Mouse (Mus musculus): ENCODE results near the gene Nfkb1. TPM values are rescaled to one million over a fixed set of nuclear protein-coding genes. Genes with fewer than 3 reads are reported as not detected.

The Nfkb1 gene
- polyA plus RNA-seq, 1 experiment from 2014 or later: 16.0 TPM

DNA sequence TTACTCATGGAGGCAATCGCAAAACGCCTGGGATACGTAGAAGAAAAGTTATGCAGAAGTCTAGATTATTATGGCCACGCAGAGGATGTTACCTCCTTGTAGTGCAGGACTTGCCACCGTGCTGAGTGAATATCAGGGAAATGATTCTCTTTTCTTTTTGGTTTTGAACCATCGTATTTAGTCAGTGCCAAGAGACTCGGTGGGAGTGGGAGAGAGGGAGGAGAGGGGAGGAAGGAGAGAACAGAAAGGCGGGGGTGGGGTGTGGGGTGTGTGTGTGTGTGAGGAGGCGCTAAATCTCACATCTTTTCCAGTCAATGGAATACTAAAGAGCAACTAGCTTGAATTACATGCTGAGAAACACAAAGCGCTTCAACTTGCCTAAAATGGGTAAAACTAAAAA, 41.5 kb downstream of the Nfkb1 start:
- Histone ChIP-seq H3K27ac (no peak overlapping the region), H3K4me3 (no peak overlapping the region), H3K27me3 (ENCODE audit: insufficient read depth, poor library complexity, severe bottlenecking) (no peaks in the 10 kb centered on the region), H3K9me3 (no peaks in the 10 kb centered on the region), H3K4me1 (peaks cover 10% of the 10 kb centered on the region), H3K36me3 (peaks cover 70% of the 10 kb centered on the region)
- 81% methylated on average over 10 of the region's 10 CpGs for WGBS
- DNase-seq (ENCODE audit: low spot score): no peak

DNA sequence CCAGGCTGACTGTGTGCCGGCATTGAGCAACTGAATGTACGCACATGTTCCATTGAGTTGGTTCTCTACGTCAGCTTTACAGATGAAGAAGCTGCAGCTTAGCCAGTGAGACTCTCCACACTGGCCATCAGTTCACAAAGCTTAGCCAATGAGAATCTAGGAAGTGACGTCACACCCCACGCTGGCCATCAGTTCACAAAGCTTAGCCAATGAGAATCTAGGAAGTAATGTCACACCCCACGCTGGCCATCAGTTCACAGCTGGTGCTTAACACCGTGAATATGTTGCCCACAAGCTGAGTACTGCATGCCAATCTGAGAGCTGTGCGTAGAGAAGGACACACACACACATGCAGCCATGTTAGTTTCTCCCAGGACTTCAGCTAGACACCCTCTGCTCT, 42.8 kb downstream of the Nfkb1 start:
- DNase-seq (ENCODE audit: low spot score): no peak
- peaks cover 70% of the 10 kb centered on the region for H3K36me3 ChIP-seq
- no peak overlapping the region for H3K4me3 ChIP-seq
- 90% methylated on average over 8 of the region's 8 CpGs for WGBS
- peaks cover 7% of the 10 kb centered on the region for H3K4me1 ChIP-seq
- no peaks in the 10 kb centered on the region for H3K27me3 ChIP-seq (ENCODE audit: insufficient read depth, poor library complexity, severe bottlenecking)
- no peaks in the 10 kb centered on the region for H3K9me3 ChIP-seq
- H3K27ac ChIP-seq: no peak overlapping the region

DNA sequence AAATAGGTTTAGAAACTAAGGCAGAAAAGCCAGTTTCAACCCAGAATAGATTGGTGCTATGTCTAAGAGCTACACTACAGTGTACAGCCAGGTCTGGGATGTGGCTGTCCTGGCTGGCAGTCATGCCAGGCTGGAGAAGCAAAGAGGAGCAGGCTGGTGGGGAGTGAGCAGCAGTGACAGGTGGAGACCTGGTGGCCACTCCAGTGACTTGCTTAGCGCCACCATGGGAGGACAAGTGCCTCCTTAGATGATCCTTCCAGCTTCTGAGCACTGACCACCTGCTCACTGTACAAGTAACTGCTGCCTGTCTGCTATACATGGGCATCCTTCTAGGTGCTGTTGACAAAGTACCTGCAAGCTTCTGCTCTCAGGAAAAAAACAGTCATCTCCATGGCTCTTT, 44.7 kb downstream of the Nfkb1 start:
- WGBS: 88% methylated on average over 1 of the region's 1 CpGs
- no peaks in the 10 kb centered on the region for H3K27me3 ChIP-seq (ENCODE audit: insufficient read depth, poor library complexity, severe bottlenecking)
- peaks cover 63% of the 10 kb centered on the region for H3K36me3 ChIP-seq
- no peak overlapping the region for H3K4me3 ChIP-seq
- no peak overlapping the region for H3K27ac ChIP-seq
- no peak for DNase-seq (ENCODE audit: low spot score)
- H3K4me1 ChIP-seq: peaks cover 12% of the 10 kb centered on the region
- H3K9me3 ChIP-seq: no peaks in the 10 kb centered on the region

DNA sequence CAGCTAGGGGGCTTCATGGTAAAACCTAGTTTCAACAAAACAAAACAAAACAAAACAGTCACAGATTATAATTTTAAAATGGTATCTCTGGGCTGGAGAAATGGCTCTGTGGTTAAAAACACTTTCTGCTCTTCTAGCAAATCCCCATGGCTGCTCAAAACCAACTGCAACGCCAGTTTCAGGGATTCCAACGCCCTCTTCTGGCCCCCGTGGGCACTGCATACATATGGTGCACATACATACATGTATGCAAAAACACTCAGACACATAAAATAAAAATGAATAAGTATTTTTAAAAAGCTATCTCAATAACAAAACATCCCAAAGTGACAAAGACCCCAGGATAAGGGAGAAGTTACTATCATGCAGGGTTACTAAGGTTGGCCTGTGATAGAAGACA, 46.4 kb downstream of the Nfkb1 start:
- Histone ChIP-seq H3K27me3 (ENCODE audit: insufficient read depth, poor library complexity, severe bottlenecking) (no peaks in the 10 kb centered on the region), H3K27ac (no peak overlapping the region), H3K9me3 (no peaks in the 10 kb centered on the region), H3K4me1 (peaks cover 22% of the 10 kb centered on the region), H3K4me3 (no peak overlapping the region), H3K36me3 (peaks cover 61% of the 10 kb centered on the region)
- no peak for DNase-seq (ENCODE audit: low spot score)
- 84% methylated on average over 3 of the region's 3 CpGs for WGBS

DNA sequence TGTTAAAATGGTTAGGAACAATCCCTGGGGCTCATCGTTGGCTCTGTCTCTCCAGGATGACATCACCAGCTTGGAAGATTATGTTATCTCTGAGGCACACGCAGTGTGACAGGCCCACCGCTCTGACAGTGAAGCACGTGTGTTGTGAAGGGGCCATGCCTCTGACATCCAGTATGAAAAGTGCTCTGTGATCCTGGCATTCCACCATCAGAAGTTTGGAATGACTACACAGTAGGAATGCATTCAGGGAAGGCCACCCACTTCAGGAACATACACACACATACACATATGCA, 49.8 kb downstream of the Nfkb1 start:
- Histone ChIP-seq H3K27me3 (ENCODE audit: insufficient read depth, poor library complexity, severe bottlenecking) (no peaks in the 10 kb centered on the region), H3K9me3 (no peaks in the 10 kb centered on the region), H3K4me3 (no peak overlapping the region), H3K27ac (peak overlapping the region; percentile 68), H3K4me1 (peaks cover 36% of the 10 kb centered on the region), H3K36me3 (peaks cover 44% of the 10 kb centered on the region)
- WGBS: 18% methylated on average over 4 of the region's 4 CpGs
- DNase-seq (ENCODE audit: low spot score): peak; percentile 82

DNA sequence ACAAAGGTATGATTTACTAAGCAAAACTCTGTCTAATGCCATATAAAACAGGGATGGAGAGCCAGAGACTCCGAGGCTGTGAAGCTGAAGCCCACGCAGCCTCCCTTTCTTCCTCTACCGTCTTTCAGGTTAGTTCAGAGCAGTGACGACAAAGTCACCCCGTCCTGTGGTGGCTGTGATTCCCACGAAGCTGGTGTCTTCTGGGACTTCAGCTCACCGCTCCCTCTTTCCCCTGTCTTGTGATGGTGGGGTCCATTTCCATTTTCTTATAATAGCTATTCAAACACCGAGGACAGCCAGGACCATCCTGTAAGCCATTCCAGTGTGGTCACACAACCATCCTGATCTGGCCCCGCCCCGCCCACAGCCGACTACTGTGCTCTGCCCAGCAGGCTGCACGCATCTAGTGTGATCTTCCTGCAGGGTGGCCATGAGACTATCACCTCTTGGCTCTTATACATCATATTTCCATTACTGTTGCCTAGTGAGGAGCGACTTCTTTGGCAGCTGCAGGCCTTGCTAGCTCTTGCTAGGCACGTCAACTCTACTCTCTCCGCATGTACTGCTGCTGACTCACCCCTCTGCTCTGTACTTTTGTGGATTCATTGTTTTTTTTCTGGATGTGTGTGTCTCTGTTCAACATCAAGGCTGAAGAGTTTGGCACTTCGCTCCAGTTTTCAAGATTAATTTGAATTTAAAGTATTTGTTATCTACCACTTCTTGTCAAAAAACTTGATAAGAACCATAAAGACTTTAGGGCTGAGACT, 50.3 kb downstream of the Nfkb1 start:
- peaks cover 40% of the 10 kb centered on the region for H3K36me3 ChIP-seq
- no peaks in the 10 kb centered on the region for H3K9me3 ChIP-seq
- H3K27ac ChIP-seq: peak overlapping the region; percentile 68
- 53% methylated on average over 16 of the region's 16 CpGs for WGBS
- no peaks in the 10 kb centered on the region for H3K27me3 ChIP-seq (ENCODE audit: insufficient read depth, poor library complexity, severe bottlenecking)
- no peak for DNase-seq (ENCODE audit: low spot score)
- no peak overlapping the region for H3K4me3 ChIP-seq
- peaks cover 41% of the 10 kb centered on the region for H3K4me1 ChIP-seq

DNA sequence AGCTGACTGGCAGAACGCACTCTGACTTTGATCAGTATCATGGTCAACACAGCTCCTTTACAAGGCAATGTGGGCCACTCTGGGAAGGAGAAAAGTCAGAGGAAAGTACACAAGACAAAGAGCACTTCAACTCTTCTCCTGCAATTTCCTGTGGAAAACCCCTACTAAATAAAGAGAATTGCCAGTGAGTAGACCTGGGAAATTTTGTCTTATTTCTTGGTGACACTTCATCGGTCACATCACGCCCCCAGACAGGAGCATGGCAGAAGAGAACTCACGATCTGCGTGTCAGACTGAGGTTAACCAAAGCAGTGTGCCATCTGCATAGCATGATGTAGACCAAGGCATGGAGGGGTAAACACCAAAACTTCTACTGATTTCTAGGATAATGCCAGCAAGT, 51.1 kb downstream of the Nfkb1 start:
- Histone ChIP-seq H3K4me1 (peaks cover 50% of the 10 kb centered on the region), H3K9me3 (no peaks in the 10 kb centered on the region), H3K4me3 (no peak overlapping the region), H3K36me3 (peaks cover 32% of the 10 kb centered on the region), H3K27me3 (ENCODE audit: insufficient read depth, poor library complexity, severe bottlenecking) (no peaks in the 10 kb centered on the region), H3K27ac (no peak overlapping the region)
- no peak for DNase-seq (ENCODE audit: low spot score)
- WGBS: 85% methylated on average over 5 of the region's 5 CpGs

DNA sequence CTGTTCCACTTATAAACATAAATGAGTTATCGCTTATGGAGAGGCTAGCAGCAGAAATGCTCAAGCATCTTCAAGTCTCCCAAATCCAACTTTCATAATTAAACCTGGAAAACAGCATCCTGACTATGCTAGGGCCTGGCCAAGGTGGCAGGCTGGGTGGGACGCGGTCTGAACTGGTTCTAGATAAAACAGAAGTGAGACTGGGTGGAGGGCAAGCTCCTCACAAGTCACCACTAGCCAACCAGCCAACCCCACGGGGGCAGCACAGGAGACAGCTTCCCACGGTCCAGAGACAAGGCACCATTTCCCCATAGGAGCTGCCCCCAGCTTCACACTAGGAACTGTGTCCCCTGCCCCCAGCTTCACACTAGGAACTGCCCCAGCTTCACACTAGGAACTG, 53.8 kb downstream of the Nfkb1 start:
- Histone ChIP-seq H3K27ac (peak overlapping the region; percentile 69), H3K4me1 (peaks cover 50% of the 10 kb centered on the region)
- DNase-seq (ENCODE audit: low spot score): no peak

DNA sequence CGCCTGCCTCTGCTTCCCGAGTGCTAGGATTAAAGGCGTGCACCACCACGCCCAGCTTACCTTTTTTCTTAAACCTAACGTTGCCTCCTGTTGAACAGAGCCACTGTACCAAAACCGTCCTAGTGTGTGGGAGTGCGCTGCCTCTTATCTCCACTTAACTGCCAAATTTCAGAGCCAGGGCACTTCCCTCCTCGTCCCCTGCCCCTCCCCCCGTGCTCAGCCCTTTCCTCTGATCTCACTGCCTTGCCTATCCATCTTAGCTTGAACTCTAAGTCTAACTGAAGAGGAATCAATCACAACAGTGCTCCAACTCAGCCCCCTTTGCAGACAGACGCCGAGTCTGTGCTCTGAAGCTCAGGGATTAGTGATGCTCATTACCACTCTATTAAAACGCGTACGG, 54.9 kb downstream of the Nfkb1 start:
- WGBS: 17% methylated on average over 14 of the region's 14 CpGs
- H3K27me3 ChIP-seq (ENCODE audit: insufficient read depth, poor library complexity, severe bottlenecking): no peaks in the 10 kb centered on the region
- no peak overlapping the region for H3K4me3 ChIP-seq
- no peaks in the 10 kb centered on the region for H3K9me3 ChIP-seq
- DNase-seq (ENCODE audit: low spot score): no peak
- H3K4me1 ChIP-seq: peaks cover 43% of the 10 kb centered on the region
- H3K36me3 ChIP-seq: peaks cover 10% of the 10 kb centered on the region; the same call in 1 of the 2 replicates
- H3K27ac ChIP-seq: peak overlapping the region; percentile 69; the same call in 1 of the 2 replicates

More for the DNA sequence above, 53.8 kb downstream of the Nfkb1 start:
- H3K36me3 ChIP-seq: peaks cover 11% of the 10 kb centered on the region; the same call in 1 of the 2 replicates
- no peak overlapping the region for H3K4me3 ChIP-seq
- WGBS: 48% methylated on average over 5 of the region's 5 CpGs
- H3K27me3 ChIP-seq (ENCODE audit: insufficient read depth, poor library complexity, severe bottlenecking): no peaks in the 10 kb centered on the region
- H3K9me3 ChIP-seq: no peaks in the 10 kb centered on the region

DNA sequence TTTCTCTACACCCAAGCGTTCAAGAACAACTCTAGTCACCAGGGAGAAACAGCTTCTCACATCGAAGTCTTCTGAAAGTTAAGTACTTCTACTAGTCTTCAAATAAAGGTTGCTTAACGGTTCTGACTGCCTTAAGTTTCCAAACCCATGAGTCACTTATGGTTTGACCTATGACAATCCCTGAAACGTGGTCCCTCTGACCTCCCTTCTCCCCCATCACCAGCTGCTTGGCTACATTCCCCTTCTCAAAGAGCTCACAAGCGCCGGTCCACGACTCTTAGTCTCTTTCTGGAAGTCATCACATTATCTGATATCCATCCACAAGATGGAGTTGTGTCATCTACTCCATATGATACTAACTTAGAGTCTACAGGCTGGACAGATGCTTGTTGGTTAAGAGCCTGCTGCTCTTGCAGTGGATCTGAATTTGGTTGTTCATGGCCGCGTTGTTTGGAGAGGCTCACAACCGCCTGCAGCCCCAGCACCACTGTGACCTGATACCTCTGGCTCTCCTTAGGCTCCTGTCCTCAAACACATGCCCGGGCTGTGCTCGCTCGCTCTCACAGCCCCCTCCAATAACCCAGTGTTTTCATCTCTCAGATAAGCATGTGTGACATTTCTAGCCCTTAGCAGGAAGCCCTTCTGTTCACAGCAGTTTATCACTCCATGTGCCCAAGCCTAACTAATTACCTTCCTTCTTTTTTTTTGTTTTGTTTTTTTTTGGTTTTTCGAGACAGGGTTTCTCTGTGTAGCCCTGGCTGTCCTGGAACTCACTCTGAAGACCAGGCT, 55.5 kb downstream of the Nfkb1 start:
- Histone ChIP-seq H3K36me3 (peaks cover 10% of the 10 kb centered on the region; the same call in 1 of the 2 replicates), H3K4me1 (peaks cover 39% of the 10 kb centered on the region), H3K9me3 (no peaks in the 10 kb centered on the region), H3K27me3 (ENCODE audit: insufficient read depth, poor library complexity, severe bottlenecking) (no peaks in the 10 kb centered on the region), H3K27ac (0 out of 2 replicates have a peak overlapping the region, but pooled peaks have one; percentile 69), H3K4me3 (no peak overlapping the region)
- 43% methylated on average over 14 of the region's 14 CpGs for WGBS
- DNase-seq (ENCODE audit: low spot score): no peak

DNA sequence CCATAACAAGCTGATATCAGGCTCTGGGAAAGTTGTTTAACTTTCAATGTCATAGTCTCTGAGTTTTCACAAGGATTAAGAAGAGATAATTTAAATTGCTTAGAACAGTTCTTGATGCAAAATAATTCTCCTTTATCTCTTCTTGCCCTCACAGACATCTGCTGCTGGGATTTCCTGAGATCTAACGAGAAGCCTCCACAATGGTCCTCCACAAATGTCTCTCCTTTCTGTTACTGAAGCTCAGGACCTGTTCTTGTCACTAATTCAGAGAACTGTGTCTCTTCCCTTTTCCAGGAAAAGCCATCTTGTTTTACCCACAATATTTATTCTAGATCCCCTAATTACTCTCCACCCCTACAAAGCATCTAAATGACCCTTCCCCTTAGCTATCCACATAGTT, 56.3 kb downstream of the Nfkb1 start:
- Histone ChIP-seq H3K9me3 (no peaks in the 10 kb centered on the region), H3K4me1 (peaks cover 36% of the 10 kb centered on the region), H3K4me3 (no peak overlapping the region), H3K36me3 (peaks cover 7% of the 10 kb centered on the region; the same call in 1 of the 2 replicates), H3K27ac (no peak overlapping the region), H3K27me3 (ENCODE audit: insufficient read depth, poor library complexity, severe bottlenecking) (no peaks in the 10 kb centered on the region)
- DNase-seq (ENCODE audit: low spot score): no peak
- WGBS: 68% methylated on average over 1 of the region's 1 CpGs

DNA sequence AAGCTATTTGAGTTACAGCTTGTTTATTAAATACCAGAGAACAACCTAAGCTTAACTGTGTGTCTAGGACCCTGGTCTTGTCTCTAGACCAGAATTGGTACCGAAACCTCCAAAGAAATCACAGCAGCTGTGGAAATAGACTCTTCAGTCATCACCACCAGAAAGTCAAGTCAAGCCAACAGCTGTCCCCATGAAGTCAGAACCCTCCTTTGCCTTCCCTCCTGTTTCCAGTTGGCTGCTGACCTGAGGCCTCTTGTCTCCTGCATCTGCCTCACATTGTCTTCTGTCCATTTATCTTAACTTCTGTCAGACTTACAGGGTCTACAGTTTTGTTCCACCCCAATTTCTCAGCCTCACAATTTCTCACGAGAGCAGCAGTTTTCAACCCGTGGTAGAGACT, 57.1 kb downstream of the Nfkb1 start:
- DNase-seq (ENCODE audit: low spot score): no peak
- Histone ChIP-seq H3K36me3 (peaks cover 1% of the 10 kb centered on the region; the same call in 1 of the 2 replicates), H3K4me1 (peaks cover 37% of the 10 kb centered on the region), H3K9me3 (no peaks in the 10 kb centered on the region), H3K27ac (no peak overlapping the region), H3K27me3 (ENCODE audit: insufficient read depth, poor library complexity, severe bottlenecking) (no peaks in the 10 kb centered on the region), H3K4me3 (no peak overlapping the region)
- 82% methylated on average over 3 of the region's 3 CpGs for WGBS

DNA sequence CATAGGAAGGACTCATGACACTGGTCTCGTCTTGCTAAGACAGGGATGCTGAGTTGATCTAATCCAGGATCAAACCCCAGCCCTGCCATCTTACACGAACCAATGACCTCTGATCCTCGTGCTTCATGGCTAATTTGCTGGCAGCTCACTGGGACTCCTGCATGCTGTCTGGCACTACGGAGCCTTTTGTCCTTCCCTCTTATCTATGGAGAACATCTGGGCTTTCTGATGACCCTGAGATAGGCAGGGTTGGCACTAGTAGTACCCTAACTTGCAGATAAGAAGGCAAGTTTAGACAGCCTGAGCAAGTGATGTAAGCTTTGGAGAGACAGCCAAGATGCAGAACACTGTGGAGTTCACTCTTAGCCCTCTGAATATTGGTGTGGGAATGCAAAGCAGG, 59.5 kb downstream of the Nfkb1 start:
- WGBS: 44% methylated on average over 4 of the region's 4 CpGs
- H3K4me3 ChIP-seq: no peak overlapping the region
- peaks cover 38% of the 10 kb centered on the region for H3K4me1 ChIP-seq
- H3K27me3 ChIP-seq (ENCODE audit: insufficient read depth, poor library complexity, severe bottlenecking): no peaks in the 10 kb centered on the region
- no peak for DNase-seq (ENCODE audit: low spot score)
- peaks cover 19% of the 10 kb centered on the region; the same call in 1 of the 2 replicates for H3K36me3 ChIP-seq
- no peak overlapping the region for H3K27ac ChIP-seq
- no peaks in the 10 kb centered on the region for H3K9me3 ChIP-seq
